Mouse (Mus musculus) olfactory bulb, adult 2 months (tissue): ENCODE results near the gene Arl5c. TPM values are rescaled to one million over a fixed set of nuclear protein-coding genes. Genes with fewer than 3 reads are reported as not detected.
A peak's percentile ranks its signal among the peaks of the same experiment; 100 is the strongest.

Experiments used
- H3K27ac ChIP-seq: fragments of 200-500 bp; 2 replicates; pipeline ENCODE4 v1.5.1; 2012; ENCODE audit warnings: low read depth, low read length; ENCODE audit not compliant: insufficient read depth
- H3K4me1 ChIP-seq: fragments of 200-500 bp; 2 replicates; pipeline ENCODE4 v1.6.1; 2012; ENCODE audit warnings: low read length; ENCODE audit not compliant: control insufficient read depth, insufficient read depth
- H3K4me3 ChIP-seq: fragments of 200-500 bp; 2 replicates; pipeline ENCODE4 v1.5.1; 2012; ENCODE audit warnings: mild to moderate bottlenecking, low read depth, low read length, moderate library complexity; ENCODE audit not compliant: insufficient read depth
- CTCF ChIP-seq: fragments of 200-500 bp; IDR thresholded peaks from 2 replicates; pipeline ENCODE4 v1.5.1; 2012; ENCODE audit warnings: low read depth, mild to moderate bottlenecking, low read length, moderate library complexity; ENCODE audit not compliant: insufficient read depth
- POLR2A ChIP-seq: fragments of 200-500 bp; IDR thresholded peaks from 2 replicates; pipeline ENCODE4 v1.6.1; 2012; ENCODE audit warnings: mild to moderate bottlenecking, low read depth, low read length, moderate library complexity; ENCODE audit not compliant: insufficient read depth
- WGBS: fragments of 180-500 bp; shearing (Covaris S2); methylation state at CpG from one replicate; pipeline ENCODE4 v1.1.7; 2018; 5-methylcytosine and 5-hydroxymethylcytosine counted together
- polyA plus RNA-seq: library from polyadenylated mRNA; stranded (reverse); fragments of >200 nt; gene quantifications from 2 replicates; pipeline ENCODE4 v1.2.4, GENCODE M21; 2012; ENCODE audit warnings: low replicate concordance; ENCODE audit not compliant: missing spikeins, insufficient read depth, insufficient read length

Gene Arl5c
- polyA plus RNA-seq, 1 experiment: not detected

GRCm38 (mm10) chr11:98021565-98022252 lies 25.7 kb upstream of the Arl5c start:
- TF ChIP-seq CTCF (no peak), POLR2A (no peak)
- Histone ChIP-seq H3K27ac (peak overlapping the region; percentile 96), H3K4me1 (peaks cover 50% of the 10 kb centered on the region), H3K4me3 (peak overlapping the region; percentile 94)
- WGBS: 4% methylated on average over 34 of the region's 34 CpGs

GRCm38 (mm10) chr11:98021118-98021517 lies 25.1 kb upstream of the Arl5c start:
- Histone ChIP-seq H3K4me1 (peaks cover 52% of the 10 kb centered on the region), H3K27ac (peak overlapping the region; percentile 24; the same call in 1 of the 2 replicates), H3K4me3 (peak overlapping the region; percentile 94)
- WGBS: 13% methylated on average over 2 of the region's 2 CpGs
- TF ChIP-seq POLR2A (no peak), CTCF (no peak)

- peak overlapping the region; percentile 12 for H3K4me3 ChIP-seq
- peak overlapping the region; percentile 37 for H3K27ac ChIP-seq
These were observed 24.7 kb upstream of the Arl5c start for GRCm38 (mm10) chr11:98020710-98021109.

GRCm38 (mm10) chr11:98019883-98020610 lies 24.1 kb upstream of the Arl5c start:
- TF ChIP-seq CTCF: no peak
- no peak for TF ChIP-seq POLR2A
- H3K27ac ChIP-seq: peak overlapping the region; percentile 80
- H3K4me1 ChIP-seq: peaks cover 48% of the 10 kb centered on the region
- WGBS: 18% methylated on average over 8 of the region's 8 CpGs
- H3K4me3 ChIP-seq: peak overlapping the region; percentile 12

More at GRCm38 (mm10) chr11:98020710-98021109, 24.7 kb upstream of the Arl5c start:
- no peak for TF ChIP-seq POLR2A
- TF ChIP-seq CTCF: no peak
- H3K4me1 ChIP-seq: peaks cover 48% of the 10 kb centered on the region
- WGBS: 23% methylated on average over 1 of the region's 1 CpGs

GRCm38 (mm10) chr11:98018858-98019641 lies 23.1 kb upstream of the Arl5c start:
- 25% methylated on average over 10 of the region's 10 CpGs for WGBS
- TF ChIP-seq POLR2A: no peak
- TF ChIP-seq CTCF: no peak
- Histone ChIP-seq H3K27ac (peak overlapping the region; percentile 80), H3K4me3 (peak overlapping the region; percentile 12), H3K4me1 (peaks cover 48% of the 10 kb centered on the region)

GRCm38 (mm10) chr11:98018222-98018621 lies 22.2 kb upstream of the Arl5c start:
- H3K4me1 ChIP-seq: peaks cover 48% of the 10 kb centered on the region
- TF ChIP-seq POLR2A: no peak
- no peak for TF ChIP-seq CTCF
- WGBS: 44% methylated on average over 6 of the region's 6 CpGs
- H3K27ac ChIP-seq: peak overlapping the region; percentile 96
- H3K4me3 ChIP-seq: peak overlapping the region; percentile 20

GRCm38 (mm10) chr11:98016824-98017223 lies 20.8 kb upstream of the Arl5c start:
- H3K4me3 ChIP-seq: no peak overlapping the region
- 75% methylated on average over 4 of the region's 4 CpGs for WGBS
- TF ChIP-seq CTCF (no peak), POLR2A (no peak)
- peaks cover 52% of the 10 kb centered on the region for H3K4me1 ChIP-seq
- H3K27ac ChIP-seq: peak overlapping the region; percentile 96; the same call in 1 of the 2 replicates

GRCm38 (mm10) chr11:98016177-98016576 lies 20.2 kb upstream of the Arl5c start:
- Histone ChIP-seq H3K4me3 (no peak overlapping the region), H3K4me1 (peaks cover 50% of the 10 kb centered on the region), H3K27ac (no peak overlapping the region)
- WGBS: 85% methylated on average over 5 of the region's 5 CpGs
- TF ChIP-seq CTCF: no peak
- TF ChIP-seq POLR2A: no peak

GRCm38 (mm10) chr11:98012831-98013230 lies 16.9 kb upstream of the Arl5c start:
- H3K4me3 ChIP-seq: no peak overlapping the region
- H3K4me1 ChIP-seq: peaks cover 25% of the 10 kb centered on the region
- 79% methylated on average over 10 of the region's 10 CpGs for WGBS
- TF ChIP-seq CTCF: no peak
- no peak for TF ChIP-seq POLR2A
- no peak overlapping the region for H3K27ac ChIP-seq
